Mouse (Mus musculus) yolk sac, embryonic 10.5 days (tissue): Measurements from ENCODE around the gene Sema3b.
"Not testable (repeated sequence)": the region's sequence is repeated elsewhere in the genome, so short reads cannot be mapped to it uniquely, and the experiment has no call there.

Source experiments
- DNase-seq: peaks from one replicate; pipeline ENCODE4 v3.0.0-alpha.2; 2017; ENCODE audit warnings: low spot score

Sema3b gene

GRCm38 (mm10) chr9:107568331-107569261, 40.4 kb downstream of the Sema3b start:
- DNase-seq, result peak; percentile 92

DNA sequence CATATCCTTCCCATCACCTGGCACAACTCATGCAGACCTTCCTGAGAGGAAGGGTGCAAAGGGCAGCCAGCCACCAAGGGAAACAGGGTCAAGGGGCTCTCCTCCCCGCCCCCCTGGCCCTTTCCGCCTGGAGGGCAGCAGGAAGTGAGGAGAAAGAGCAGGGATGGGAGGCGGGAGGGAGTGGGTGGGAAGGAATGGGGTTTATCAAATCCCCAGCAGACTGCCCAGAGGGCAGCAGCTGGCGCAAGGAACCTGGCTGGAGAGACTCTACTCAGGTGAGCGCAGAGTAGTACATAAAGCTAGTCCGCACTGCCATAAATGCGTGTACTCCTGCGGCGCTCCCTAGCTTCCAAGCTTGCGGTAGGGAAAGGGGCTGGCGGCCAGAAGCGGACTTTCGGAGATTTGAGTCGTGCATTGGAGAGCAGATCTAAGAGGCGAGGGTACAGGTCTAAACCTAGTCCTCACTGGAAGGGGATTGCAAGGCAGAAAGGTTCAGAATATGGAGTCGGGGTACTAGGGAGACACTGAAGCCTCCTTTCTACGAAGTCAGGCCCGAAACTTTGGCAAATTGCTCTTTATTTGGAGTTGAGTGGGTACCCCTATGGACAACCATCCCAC, 41.2 kb downstream of the Sema3b start, which contains the start of gene Hyal2:
Gene Hyal2 (plus strand): TSS at position 244 of the 618 bp plus-strand sequence.
- peak; percentile 80 for DNase-seq

GRCm38 (mm10) chr9:107566855-107567254, 42.2 kb downstream of the Sema3b start:
- peak; percentile 50 for DNase-seq

DNA sequence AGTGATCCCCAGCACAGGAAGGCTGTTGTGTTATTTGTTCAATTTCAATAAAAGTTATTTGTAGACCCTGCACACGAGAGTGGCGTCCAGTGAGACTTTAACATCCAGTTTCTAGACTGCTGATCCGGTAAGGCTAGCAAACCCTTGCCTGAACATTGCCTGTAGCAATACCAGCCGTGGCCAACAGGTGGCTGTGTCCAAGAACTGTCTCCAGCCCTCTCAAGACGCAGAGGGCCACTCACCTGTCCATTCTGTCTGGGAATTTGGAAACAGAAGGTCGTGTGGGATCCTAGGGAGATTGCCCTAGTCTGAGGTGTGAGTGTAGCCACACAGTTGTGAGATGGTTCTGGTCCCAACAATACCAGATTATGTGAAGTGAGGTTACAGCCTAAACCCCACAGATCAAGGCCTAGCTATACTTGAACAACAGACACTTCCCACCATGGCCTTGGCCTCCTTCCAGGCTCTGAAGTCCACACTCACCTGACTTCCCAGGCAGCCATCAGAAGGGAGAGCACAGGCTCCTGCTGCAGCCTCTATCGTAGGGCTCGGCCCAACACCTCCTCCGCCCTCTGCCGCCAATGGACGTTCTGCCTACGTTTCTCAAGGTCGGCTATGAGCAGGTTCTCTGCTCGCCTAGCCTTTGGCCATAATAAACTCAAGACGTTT, 42.9 kb downstream of the Sema3b start:
- peak; percentile 82 for DNase-seq

DNA sequence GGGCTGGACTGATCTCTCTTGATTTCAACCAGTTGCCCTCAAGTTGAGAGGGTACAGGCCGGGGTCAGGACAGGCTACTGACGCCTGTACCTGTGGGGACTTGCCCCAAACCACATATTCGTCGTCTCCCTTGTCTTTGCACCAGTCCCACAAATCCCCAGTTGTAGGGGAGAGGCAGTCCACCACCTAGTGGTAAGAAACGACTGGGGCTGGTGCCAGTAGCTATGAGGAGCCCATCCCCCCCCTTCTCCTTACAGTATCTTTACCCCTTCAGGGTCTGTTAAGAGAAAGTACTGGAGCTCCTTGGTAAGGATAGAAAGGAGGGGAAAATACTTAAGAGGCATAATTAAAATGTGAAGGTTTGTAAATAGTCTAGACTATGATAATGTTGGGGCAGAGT, 43.5 kb downstream of the Sema3b start:
- DNase-seq, result not testable (repeated sequence)

GRCm38 (mm10) chr9:107563029-107563581, 45.9 kb downstream of the Sema3b start, which contains the start of gene Tusc2:
Gene Tusc2 (plus strand): TSS chr9:107563255.
- DNase-seq, result peak; percentile 95

DNA sequence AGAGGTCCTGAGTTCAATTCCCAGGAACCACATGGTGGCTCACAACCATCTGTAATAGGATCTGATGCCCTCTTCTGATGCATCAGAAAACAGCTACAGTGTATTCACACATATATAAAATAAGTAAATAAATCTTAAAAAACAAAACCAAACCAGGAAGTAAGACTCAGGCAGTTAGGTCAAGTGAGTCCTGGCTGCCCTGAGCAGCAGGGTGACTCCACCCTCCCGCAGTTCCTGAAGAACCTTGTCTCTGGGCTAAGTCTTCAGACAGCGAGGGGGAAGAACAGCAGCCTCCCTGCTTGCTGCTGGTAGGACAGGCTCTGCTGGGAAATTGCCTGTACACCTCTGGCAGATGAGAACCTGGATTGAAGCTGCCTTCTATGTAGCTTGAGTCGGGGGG, 52.7 kb downstream of the Sema3b start:
- no peak for DNase-seq

DNA sequence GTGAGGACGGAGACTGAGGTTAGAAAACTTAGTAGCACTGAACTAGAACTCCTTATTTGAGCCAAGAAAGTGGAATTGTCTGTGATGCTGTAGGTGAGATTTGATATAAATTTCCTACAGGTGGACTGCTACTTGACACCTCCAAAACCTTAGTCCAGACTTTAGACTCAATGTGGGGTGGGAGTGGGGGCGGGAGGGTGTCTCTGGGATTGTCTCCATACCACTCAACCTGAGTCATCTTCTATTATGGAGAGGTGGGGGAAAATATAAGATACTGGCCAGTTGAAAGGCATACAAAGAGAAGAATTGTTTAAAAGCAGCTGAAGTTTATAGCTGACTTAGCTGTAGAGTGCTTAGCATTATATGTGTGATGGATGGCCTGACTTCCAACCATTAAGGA, 53.3 kb downstream of the Sema3b start:
- DNase-seq, result no peak

GRCm38 (mm10) chr9:107555031-107555457, 54.0 kb downstream of the Sema3b start:
- peak; percentile 73 for DNase-seq

- peak; percentile 98 for DNase-seq
Measured at GRCm38 (mm10) chr9:107554319-107554825, 54.7 kb downstream of the Sema3b start.

- no peak for DNase-seq
Measured at GRCm38 (mm10) chr9:107553541-107554318, 55.3 kb downstream of the Sema3b start.

DNA sequence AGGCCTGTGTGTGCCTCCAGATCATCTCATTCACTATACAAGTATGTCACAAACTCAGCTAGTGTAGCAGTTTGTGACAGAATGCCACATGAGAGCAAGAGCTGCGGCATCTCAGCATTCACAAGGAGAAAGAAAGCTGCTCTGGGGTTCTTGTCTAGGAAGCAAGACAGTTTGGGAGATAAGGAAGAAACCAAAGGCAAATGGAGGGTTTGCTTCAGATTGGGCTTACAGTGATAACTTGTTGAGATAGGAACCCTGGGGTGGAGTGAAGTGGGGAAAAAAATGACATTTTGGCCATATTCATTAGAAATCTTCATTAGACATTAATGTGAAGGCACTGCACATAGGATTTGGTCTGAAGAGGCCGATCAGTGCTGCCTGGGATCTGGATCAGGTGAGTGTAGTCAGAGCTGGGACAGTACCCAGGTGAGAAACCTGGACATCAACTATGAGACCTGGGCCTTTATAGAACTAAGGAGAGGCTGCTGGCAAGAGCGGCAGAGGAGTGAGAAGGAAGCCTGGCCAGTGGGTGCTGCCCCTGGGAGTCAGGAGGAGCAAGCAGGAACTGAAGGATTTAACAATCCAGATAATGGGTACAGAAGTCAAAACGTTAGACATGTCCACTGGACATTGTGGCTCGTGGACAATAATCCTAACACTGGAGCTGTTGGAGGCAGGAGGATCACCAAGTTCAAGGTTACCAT, 56.2 kb downstream of the Sema3b start:
- DNase-seq, result no peak

DNA sequence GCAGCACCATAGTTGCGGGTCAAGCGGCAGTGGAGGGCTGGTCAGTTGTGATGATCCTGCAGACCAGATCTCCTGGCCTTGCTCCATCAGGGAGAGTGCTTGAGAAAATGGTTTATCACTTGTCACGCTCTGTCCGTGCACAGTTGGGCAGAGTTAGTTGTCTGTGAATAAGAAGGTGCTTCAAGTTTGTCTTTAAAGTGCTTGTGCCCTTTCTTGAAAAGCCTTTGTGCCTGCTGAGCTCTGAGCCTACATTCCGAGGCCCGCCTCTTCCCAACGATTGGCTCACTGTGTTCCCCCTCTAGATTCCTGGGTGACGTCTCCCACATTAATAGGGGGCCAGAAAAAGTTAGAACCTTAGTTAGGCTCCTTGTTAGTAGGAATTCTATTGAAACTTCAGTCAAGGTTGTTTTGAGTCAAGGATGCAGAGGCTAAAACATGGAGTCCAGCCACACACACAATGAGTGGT, 57.1 kb downstream of the Sema3b start:
- DNase-seq, result peak; percentile 51

- DNase-seq, result peak; percentile 91
Measured at GRCm38 (mm10) chr9:107551117-107551889, 57.7 kb downstream of the Sema3b start, which contains the start of gene Rassf1. Gene Rassf1 (plus strand): TSS chr9:107551555.

DNA sequence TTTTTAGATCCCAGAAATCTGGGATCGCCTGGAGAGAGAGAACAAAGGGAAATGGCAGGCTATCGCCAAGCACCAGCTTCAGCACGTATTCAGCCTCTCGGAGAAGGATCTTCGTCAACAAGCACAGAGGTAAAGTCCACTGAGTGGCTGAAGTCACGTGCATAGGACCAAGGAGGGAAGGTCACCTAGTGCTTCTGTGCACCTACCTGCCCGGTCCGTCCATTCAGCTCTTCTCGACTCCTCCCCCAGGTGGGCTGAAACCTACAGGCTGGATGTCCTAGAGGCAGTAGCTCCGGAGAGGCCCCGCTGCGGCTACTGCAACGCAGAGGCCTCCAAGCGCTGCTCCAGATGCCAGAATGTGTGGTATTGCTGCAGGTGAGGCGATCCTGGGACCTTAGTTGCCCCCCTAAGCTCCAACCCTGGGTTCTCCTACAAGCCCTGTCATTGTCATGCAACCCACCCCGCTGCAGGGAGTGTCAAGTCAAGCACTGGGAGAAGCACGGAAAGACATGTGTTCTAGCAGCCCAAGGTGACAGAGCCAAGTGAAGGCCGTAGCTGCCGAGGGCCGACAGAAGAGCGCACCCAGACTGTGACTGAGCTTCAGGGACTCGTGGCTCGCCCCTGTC, 58.4 kb downstream of the Sema3b start:
- DNase-seq, result peak; percentile 90

- DNase-seq, result no peak
Measured at GRCm38 (mm10) chr9:107549297-107550074, 59.5 kb downstream of the Sema3b start.

GRCm38 (mm10) chr9:107548820-107549219, 60.2 kb downstream of the Sema3b start:
- no peak for DNase-seq

DNA sequence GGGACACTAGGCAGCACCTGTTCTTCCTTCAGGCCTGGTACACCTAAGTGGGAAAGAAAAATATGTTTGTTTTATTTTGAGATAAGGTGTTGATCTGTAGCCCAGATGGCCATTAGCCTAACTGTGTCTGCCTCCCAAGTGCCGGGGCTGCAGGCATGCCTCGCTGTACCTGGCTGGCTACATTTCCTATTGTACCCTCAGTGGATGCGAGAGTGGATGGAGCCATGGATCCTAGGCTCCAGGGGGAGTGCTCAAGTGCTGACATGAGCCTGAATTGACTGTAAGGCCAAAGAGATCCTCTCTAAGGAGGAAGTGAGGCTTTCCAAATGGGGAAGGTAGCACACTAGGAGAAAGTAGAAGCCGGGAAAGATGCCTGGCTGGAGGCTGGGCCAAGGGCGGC, 61.1 kb downstream of the Sema3b start:
- DNase-seq, result no peak
